Mouse (Mus musculus): ENCODE results near the gene Nphs2. TPM values are rescaled to one million over a fixed set of nuclear protein-coding genes. Genes with fewer than 3 reads are reported as not detected.
"Not testable (repeated sequence)": the region's sequence is repeated elsewhere in the genome, so short reads cannot be mapped to it uniquely, and the experiment has no call there.

The Nphs2 gene
- polyA plus RNA-seq, 1 experiment from 2014 or later: not detected

DNA sequence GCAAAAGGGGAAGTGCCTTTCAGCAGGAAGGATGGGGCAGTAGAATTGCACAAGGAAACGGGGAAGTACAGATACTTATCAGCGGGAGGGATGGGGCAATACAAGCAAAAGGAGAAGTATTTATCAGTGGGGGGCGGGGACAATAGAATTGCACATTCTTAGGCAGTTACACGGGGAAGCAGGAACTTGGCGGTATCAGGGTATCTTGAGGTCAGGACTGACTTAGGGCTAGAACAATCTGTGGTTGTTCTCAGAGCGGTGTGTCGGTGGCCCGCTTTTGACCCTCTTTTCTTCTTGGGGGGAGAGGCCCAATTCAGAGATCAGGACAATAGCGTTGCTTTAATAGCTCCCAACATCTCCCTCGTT lies 21.3 kb upstream of the Nphs2 start:
- not testable (repeated sequence) for H3K27ac ChIP-seq (replicated peaks); H3K4me1 ChIP-seq; H3K36me3 ChIP-seq; H3K4me3 ChIP-seq (replicated peaks); H3K9me3 ChIP-seq (replicated peaks); H3K9ac ChIP-seq; ATAC-seq (ENCODE audit: insufficient number of reproducible peaks, low FRiP score, low TSS enrichment, low read depth); H3K27me3 ChIP-seq; H3K4me2 ChIP-seq (replicated peaks)
- WGBS: 60% methylated on average over 10 of the region's 10 CpGs

DNA sequence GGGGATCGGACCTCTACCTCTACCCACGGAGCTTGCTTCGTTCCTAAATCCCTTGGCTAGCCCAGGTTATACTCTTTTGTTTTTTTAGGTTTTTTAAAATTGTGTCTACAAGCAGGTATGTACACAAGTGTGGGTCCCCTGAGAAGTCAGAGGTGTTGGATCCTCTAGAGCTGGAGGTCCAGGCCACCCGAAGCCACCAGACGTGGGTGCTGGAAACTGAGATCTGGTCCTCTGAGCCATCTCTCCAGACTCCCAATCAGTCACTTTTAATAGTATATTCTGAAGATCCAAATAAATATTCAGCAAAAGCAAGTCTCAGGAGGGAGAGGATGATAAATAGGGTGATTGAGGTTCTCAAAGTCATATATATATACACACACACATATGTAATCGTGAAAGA lies 20.5 kb upstream of the Nphs2 start:
- no peaks in the 10 kb centered on the region for H3K27me3 ChIP-seq
- H3K4me2 ChIP-seq (replicated peaks): no peak overlapping the region
- 88% methylated on average over 6 of the region's 6 CpGs for WGBS
- H3K4me3 ChIP-seq (replicated peaks): no peak overlapping the region
- H3K9ac ChIP-seq: no peak overlapping the region
- no peaks in the 10 kb centered on the region for H3K9me3 ChIP-seq (replicated peaks)
- H3K27ac ChIP-seq (replicated peaks): no peak overlapping the region
- no peaks in the 10 kb centered on the region for H3K36me3 ChIP-seq
- ATAC-seq (ENCODE audit: insufficient number of reproducible peaks, low FRiP score, low TSS enrichment, low read depth): no peak
- no peaks in the 10 kb centered on the region for H3K4me1 ChIP-seq

DNA sequence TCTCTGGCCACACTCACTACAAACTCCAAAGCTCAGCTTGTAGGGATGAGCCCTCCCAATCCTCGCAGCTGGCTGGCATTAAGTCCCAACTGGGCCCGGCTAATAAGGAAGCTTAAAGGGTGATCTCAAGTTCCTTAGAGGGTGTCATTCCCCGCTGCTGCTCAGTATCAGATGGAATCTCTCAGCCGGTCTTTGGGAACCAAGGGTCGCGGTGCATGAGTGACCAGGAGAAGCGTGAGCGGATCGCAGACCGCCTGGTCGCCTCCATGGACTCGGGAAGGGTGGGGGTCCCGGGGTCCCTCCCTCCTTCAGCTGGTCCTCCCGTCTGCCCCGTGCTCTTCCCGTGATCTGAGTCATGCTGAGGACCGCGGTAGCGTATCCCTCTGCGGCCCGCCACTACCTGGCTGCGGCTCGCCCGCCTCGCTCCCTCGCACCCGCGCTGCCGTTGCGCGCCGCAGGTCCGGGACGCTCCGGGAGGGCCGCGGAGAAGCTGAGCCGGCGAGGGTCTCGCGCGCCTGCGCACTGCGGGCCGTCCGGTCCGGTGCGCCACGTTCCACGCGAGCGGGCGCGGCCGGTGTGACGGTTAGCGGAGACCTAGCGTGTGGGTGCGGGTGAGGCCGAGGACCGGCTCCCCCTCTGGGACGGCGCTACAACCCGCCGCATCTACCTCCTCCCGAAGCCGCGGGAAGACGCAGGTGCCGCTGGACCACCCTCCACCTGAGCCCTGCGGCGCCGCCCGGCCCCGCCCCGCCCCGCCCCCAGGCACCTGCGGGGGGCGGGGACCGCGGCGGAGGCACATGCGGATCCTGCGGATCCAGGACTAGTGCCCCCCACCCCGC lies 7.4 kb upstream of the Nphs2 start, which contains the start of gene Tdrd5:
Gene Tdrd5, minus strand, starts transcription at position 754 of the 839 bp plus-strand sequence.
- peak within 1 kb of the TSS; percentile 62 for H3K4me3 ChIP-seq (replicated peaks)
- H3K4me2 ChIP-seq (replicated peaks): peak within 1 kb of the TSS; percentile 98
- WGBS: under 1% methylated on average over 82 of the region's 85 CpGs
- 0 out of 2 replicates have a peak within 1 kb of the TSS, but pooled peaks have one; percentile 12 for H3K9ac ChIP-seq
- peaks cover 53% of the 10 kb centered on the region for H3K27me3 ChIP-seq
- H3K27ac ChIP-seq (replicated peaks): no peak within 1 kb of the TSS
- H3K36me3 ChIP-seq: no peaks in the 10 kb centered on the region
- peak; percentile 57; the same call in 1 of the 2 replicates for ATAC-seq (ENCODE audit: insufficient number of reproducible peaks, low FRiP score, low TSS enrichment, low read depth)
- no peaks in the 10 kb centered on the region for H3K9me3 ChIP-seq (replicated peaks)
- peaks cover 10% of the 10 kb centered on the region; the same call in 1 of the 2 replicates for H3K4me1 ChIP-seq

DNA sequence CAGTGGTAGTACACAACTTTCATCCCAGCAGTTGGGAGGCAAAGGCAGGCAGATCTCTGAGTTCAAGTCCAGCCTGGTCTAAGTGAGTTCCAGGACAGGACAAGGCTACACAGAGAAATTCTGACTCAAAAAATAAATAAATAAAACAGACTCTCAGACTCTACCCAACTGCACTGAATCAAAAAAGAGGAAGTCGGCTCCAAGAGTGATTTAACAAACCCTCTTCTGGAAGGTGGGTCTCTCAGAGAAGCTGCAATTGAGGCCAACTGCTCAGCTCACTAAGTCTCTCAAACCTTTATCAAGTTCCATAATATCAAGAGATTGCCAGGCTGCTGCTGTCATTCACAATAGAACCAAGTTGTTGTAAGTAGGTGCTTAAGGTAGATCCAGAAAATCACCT lies 1.9 kb upstream of the Nphs2 start:
- no peak overlapping the region for H3K27ac ChIP-seq (replicated peaks)
- WGBS: 78% methylated on average over 1 of the region's 1 CpGs
- H3K9me3 ChIP-seq (replicated peaks): no peaks in the 10 kb centered on the region
- H3K4me2 ChIP-seq (replicated peaks): no peak overlapping the region
- no peak overlapping the region for H3K9ac ChIP-seq
- no peak overlapping the region for H3K4me3 ChIP-seq (replicated peaks)
- no peak for ATAC-seq (ENCODE audit: insufficient number of reproducible peaks, low FRiP score, low TSS enrichment, low read depth)
- peaks cover 7% of the 10 kb centered on the region for H3K4me1 ChIP-seq
- no peaks in the 10 kb centered on the region for H3K36me3 ChIP-seq
- H3K27me3 ChIP-seq: peaks cover 65% of the 10 kb centered on the region

DNA sequence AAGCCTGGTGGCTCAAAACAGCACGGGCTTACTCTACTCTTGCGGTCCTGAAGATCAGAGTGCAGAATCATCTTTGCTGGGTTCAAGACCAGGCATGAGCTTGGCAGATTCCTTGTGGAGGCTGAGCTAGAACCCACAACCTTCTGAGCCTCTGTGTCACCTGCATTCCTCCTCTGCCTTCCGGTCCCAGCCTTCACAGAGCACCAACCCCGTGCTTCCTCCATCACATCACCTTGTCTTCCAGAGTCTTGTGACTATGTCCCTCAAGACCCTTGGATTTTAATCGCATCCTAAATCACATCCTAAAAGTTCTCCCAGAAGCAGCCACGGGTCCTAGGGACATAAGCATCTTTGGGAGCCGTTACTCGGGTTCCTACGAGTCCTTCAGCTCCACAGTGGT lies 12.6 kb downstream of the Nphs2 start:
- Histone ChIP-seq H3K9me3 (replicated peaks) (no peaks in the 10 kb centered on the region), H3K36me3 (no peaks in the 10 kb centered on the region), H3K27ac (replicated peaks) (no peak overlapping the region), H3K9ac (no peak overlapping the region), H3K4me2 (replicated peaks) (no peak overlapping the region), H3K4me3 (replicated peaks) (no peak overlapping the region), H3K27me3 (no peaks in the 10 kb centered on the region), H3K4me1 (no peaks in the 10 kb centered on the region)
- WGBS: 87% methylated on average over 9 of the region's 9 CpGs
- ATAC-seq (ENCODE audit: insufficient number of reproducible peaks, low FRiP score, low TSS enrichment, low read depth): no peak

DNA sequence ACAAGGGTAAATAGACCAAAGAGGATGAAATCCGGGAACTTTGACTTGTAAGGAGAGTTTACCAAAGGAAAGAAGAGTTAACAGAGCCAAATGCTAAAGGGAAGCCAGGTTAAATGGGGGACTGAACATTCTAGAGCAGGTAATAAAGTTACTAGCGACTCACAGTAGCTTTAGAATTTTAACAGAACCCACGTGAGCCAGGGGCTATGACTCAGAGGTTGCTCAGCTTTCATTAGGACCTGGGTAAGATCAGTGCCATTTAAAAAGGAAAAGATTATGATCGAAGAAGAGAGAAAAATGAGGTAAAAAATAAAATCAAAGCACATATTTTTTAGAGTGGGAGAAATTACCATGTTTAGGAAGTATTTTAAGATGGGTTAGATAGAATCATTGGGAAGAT lies 30.3 kb downstream of the Nphs2 start:
- no peaks in the 10 kb centered on the region for H3K4me1 ChIP-seq
- no peaks in the 10 kb centered on the region for H3K9me3 ChIP-seq (replicated peaks)
- no peaks in the 10 kb centered on the region for H3K36me3 ChIP-seq
- no peak overlapping the region for H3K27ac ChIP-seq (replicated peaks)
- H3K27me3 ChIP-seq: no peaks in the 10 kb centered on the region
- H3K4me2 ChIP-seq (replicated peaks): no peak overlapping the region
- H3K9ac ChIP-seq: no peak overlapping the region
- WGBS: 67% methylated on average over 4 of the region's 4 CpGs
- no peak for ATAC-seq (ENCODE audit: insufficient number of reproducible peaks, low FRiP score, low TSS enrichment, low read depth)
- H3K4me3 ChIP-seq (replicated peaks): no peak overlapping the region

DNA sequence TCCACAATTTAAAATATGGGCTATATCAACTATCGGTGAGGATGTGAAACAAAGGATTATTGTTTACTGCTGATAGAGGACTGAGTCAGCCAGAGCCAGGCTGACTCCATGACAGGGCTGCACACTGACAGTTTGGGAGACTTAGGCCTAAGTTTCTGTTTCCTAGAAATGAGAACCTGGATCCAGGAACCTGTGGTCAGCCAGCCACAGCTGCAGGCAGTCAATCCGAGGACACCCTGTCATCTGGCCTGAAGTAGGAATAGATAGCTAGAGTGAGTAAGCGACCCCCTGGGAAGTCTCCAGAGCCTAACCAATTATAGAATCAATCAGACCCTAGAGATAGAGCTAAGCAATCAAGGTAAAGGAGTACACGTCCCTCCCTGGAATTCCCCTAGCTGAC lies 33.9 kb downstream of the Nphs2 start:
- Histone ChIP-seq H3K9ac (no peak overlapping the region), H3K4me1 (no peaks in the 10 kb centered on the region), H3K9me3 (replicated peaks) (no peaks in the 10 kb centered on the region), H3K27me3 (no peaks in the 10 kb centered on the region), H3K27ac (replicated peaks) (no peak overlapping the region), H3K4me3 (replicated peaks) (no peak overlapping the region), H3K4me2 (replicated peaks) (no peak overlapping the region), H3K36me3 (no peaks in the 10 kb centered on the region)
- ATAC-seq (ENCODE audit: insufficient number of reproducible peaks, low FRiP score, low TSS enrichment, low read depth): no peak
- WGBS: 58% methylated on average over 4 of the region's 4 CpGs

DNA sequence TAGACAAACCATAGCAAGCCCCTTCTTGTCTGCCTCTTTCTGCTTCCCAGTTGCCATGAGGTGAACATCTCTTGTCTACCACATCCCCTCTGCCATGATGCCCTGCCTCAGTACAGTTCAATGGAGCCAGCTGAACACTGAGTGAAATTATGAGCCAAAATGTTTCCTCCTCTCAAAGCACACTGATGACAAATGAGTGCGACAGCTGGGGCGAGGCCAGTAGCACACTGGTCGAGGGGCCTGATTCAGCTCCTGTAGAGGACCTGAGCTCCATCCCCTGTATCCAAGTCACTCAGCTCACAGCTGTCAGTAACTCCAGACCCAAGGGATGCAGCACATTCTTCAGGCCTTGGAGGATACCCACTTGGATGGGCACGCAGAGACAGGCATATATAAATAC lies 35.1 kb downstream of the Nphs2 start:
- no peak overlapping the region for H3K9ac ChIP-seq
- ATAC-seq (ENCODE audit: insufficient number of reproducible peaks, low FRiP score, low TSS enrichment, low read depth): no peak
- H3K9me3 ChIP-seq (replicated peaks): no peaks in the 10 kb centered on the region
- no peaks in the 10 kb centered on the region for H3K27me3 ChIP-seq
- H3K27ac ChIP-seq (replicated peaks): no peak overlapping the region
- no peak overlapping the region for H3K4me3 ChIP-seq (replicated peaks)
- WGBS: 88% methylated on average over 4 of the region's 4 CpGs
- H3K4me1 ChIP-seq: no peaks in the 10 kb centered on the region
- no peak overlapping the region for H3K4me2 ChIP-seq (replicated peaks)
- H3K36me3 ChIP-seq: no peaks in the 10 kb centered on the region

DNA sequence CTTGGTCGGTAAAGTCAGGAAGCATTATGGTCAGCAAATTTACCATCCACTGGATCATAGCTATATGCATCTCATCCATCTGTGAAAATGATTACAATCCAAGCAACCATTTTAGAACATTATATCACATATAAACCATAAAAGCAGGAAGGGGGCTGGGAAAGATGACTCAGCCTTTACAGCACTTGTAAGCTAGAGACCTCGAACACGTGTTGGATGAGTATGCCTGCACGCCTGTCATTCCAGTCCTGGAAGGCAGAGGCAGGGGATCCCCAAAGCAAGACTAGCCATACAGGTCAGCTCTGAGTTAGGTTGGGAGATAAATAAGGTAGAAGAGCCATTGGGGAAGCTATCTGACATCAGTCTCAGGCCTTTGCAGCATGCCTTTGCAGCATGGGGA lies 38.5 kb downstream of the Nphs2 start:
- H3K27me3 ChIP-seq: no peaks in the 10 kb centered on the region

DNA sequence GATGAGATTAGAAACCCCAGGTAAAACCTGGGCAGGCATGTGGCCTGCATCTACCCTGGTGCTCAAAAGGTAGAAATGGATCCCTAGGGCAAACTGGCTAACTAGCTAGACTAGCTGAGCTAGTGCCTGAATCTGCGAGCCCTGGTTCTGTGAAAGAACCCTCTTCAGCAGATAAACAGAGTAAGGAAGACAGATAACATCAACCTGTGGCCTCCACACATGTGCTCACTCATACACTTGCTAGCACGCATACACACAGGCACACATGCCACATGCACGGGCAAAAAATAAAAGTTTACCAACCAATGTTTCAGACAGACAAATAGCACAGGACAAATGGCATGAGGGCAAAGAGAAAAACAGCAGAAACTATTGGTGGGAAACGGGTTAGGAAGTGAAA lies 39.9 kb downstream of the Nphs2 start:
- 81% methylated on average over 4 of the region's 4 CpGs for WGBS
- no peaks in the 10 kb centered on the region for H3K4me1 ChIP-seq
- H3K36me3 ChIP-seq: no peaks in the 10 kb centered on the region
- H3K4me3 ChIP-seq (replicated peaks): no peak overlapping the region
- ATAC-seq (ENCODE audit: insufficient number of reproducible peaks, low FRiP score, low TSS enrichment, low read depth): no peak
- no peak overlapping the region for H3K9ac ChIP-seq
- H3K4me2 ChIP-seq (replicated peaks): no peak overlapping the region
- H3K27me3 ChIP-seq: no peaks in the 10 kb centered on the region
- H3K27ac ChIP-seq (replicated peaks): no peak overlapping the region
- no peaks in the 10 kb centered on the region for H3K9me3 ChIP-seq (replicated peaks)

More for the DNA sequence above, 38.5 kb downstream of the Nphs2 start:
- Histone ChIP-seq H3K9ac (no peak overlapping the region), H3K27ac (replicated peaks) (no peak overlapping the region), H3K4me3 (replicated peaks) (no peak overlapping the region), H3K4me1 (no peaks in the 10 kb centered on the region), H3K9me3 (replicated peaks) (no peaks in the 10 kb centered on the region), H3K36me3 (no peaks in the 10 kb centered on the region), H3K4me2 (replicated peaks) (no peak overlapping the region)
- 70% methylated on average over 4 of the region's 4 CpGs for WGBS
- no peak for ATAC-seq (ENCODE audit: insufficient number of reproducible peaks, low FRiP score, low TSS enrichment, low read depth)

DNA sequence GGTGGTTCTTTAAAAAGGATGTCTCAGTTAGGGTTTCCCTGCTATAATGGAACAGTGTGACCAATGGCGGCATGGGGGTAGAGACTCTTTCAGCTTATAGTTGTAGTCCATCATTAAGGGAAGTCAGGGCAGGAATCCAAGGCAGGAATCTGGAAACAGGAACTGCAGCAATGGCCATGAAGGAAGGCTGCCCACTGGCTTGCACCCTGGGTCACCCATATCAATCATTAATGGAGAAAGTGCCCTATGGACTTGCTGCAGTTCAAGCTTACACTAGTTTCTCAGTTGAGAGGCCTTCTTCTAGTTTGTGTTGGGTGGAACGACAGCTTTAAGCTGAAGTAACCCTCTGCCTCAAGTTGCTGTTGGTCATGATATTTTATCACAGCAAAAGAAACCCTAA lies 41.9 kb downstream of the Nphs2 start:
- ATAC-seq (ENCODE audit: insufficient number of reproducible peaks, low FRiP score, low TSS enrichment, low read depth): no peak
- Histone ChIP-seq H3K4me3 (replicated peaks) (no peak overlapping the region), H3K9ac (no peak overlapping the region), H3K4me1 (no peaks in the 10 kb centered on the region), H3K9me3 (replicated peaks) (no peaks in the 10 kb centered on the region), H3K36me3 (no peaks in the 10 kb centered on the region), H3K4me2 (replicated peaks) (no peak overlapping the region), H3K27ac (replicated peaks) (no peak overlapping the region), H3K27me3 (no peaks in the 10 kb centered on the region)
- 95% methylated on average over 2 of the region's 2 CpGs for WGBS

DNA sequence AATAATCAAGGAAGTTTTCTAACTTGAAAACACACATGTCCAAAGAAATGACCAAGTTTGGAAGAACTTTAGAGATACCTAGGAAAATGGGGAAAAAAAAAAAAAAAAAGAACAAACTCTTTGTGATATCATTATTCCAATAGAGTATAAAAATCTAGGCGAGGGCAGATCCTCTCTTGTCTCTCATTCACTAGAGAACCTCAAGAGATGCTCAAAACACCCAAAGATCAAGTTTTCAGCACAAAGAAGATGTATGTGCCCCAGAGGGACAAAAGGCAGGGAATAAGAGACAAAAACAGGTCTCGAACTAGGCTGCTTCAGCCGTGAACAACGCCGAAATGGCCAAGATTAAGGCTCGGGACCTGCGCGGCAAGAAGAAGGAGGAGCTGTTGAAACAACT lies 55.2 kb downstream of the Nphs2 start, which contains the start of gene Gm2000:
Gene Gm2000, plus strand, starts transcription at position 301 of the 400 bp plus-strand sequence.
- Histone ChIP-seq H3K9me3 (replicated peaks) (no peaks in the 10 kb centered on the region), H3K36me3 (no peaks in the 10 kb centered on the region), H3K4me2 (replicated peaks) (no peak within 1 kb of the TSS), H3K4me1 (no peaks in the 10 kb centered on the region), H3K27ac (replicated peaks) (no peak within 1 kb of the TSS), H3K27me3 (no peaks in the 10 kb centered on the region), H3K4me3 (replicated peaks) (no peak within 1 kb of the TSS), H3K9ac (no peak within 1 kb of the TSS)
- 91% methylated on average over 8 of the region's 8 CpGs for WGBS
- no peak for ATAC-seq (ENCODE audit: insufficient number of reproducible peaks, low FRiP score, low TSS enrichment, low read depth)

All from embryonic facial prominence, embryonic 15.5 days (tissue).